Mouse (Mus musculus): ENCODE data around the gene Tdrd6.

DNA sequence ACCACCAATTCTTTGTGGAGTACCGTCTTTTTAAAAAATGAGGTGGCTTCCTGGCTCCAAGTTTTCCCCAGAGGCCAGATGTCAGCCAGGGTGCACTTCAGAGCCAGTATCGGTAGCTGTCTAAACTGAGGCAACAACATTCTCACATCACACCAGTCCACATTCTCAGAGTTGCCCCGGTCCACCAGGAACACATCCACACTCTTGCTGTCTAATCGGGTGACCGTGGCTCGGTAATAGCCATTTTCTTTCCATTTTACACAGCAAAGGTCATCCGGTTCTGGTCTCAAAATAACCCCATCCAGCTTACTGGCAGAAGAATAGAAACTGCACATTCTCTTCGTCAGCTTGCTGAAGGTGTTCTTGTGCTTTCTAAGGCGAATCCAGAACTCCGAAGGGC lies 1.9 kb downstream of the Tdrd6 start:
- TF ChIP-seq POLR2A (IDR thresholded peaks at IDR 0.05; ENCODE audit: borderline replicate concordance, low read depth, low read length), result no peak
- no peak for TF ChIP-seq CTCF (IDR thresholded peaks at IDR 0.05; ENCODE audit: low read depth, low read length)

All from bone marrow macrophage, adult 2 months (primary cell).